Mouse (Mus musculus) T-helper 2 cell (primary cell): ENCODE results near the gene Hoxb2.

ENCODE experiments used
- in situ Hi-C: fragments of 300-600 bp; cut with MboI, MseI; formaldehyde crosslinking; loops from one replicate; pipeline ENCODE4 v1.15.1; 2025; ENCODE audit warnings: high pct_unique_total_duplicates

Gene Hoxb2

DNA sequence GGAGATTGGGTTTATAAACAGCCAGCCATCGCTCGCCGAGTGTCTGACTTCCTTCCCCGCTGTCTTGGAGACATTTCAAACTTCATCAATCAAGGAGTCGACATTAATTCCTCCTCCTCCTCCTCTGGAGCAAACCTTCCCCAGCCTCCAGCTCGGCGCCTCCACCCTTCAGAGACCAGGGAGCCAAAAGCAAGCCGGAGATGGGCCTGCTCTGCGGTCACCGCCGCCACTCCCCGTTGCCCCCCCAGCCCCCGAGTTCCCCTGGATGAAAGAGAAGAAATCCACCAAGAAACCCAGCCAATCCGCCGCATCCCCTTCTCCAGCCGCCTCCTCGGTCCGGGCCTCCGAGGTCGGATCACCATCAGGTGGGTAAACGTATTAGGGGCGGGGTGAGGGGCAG is 1.5 kb downstream of the Hoxb2 start:
- in situ Hi-C loops: no loop called here

DNA sequence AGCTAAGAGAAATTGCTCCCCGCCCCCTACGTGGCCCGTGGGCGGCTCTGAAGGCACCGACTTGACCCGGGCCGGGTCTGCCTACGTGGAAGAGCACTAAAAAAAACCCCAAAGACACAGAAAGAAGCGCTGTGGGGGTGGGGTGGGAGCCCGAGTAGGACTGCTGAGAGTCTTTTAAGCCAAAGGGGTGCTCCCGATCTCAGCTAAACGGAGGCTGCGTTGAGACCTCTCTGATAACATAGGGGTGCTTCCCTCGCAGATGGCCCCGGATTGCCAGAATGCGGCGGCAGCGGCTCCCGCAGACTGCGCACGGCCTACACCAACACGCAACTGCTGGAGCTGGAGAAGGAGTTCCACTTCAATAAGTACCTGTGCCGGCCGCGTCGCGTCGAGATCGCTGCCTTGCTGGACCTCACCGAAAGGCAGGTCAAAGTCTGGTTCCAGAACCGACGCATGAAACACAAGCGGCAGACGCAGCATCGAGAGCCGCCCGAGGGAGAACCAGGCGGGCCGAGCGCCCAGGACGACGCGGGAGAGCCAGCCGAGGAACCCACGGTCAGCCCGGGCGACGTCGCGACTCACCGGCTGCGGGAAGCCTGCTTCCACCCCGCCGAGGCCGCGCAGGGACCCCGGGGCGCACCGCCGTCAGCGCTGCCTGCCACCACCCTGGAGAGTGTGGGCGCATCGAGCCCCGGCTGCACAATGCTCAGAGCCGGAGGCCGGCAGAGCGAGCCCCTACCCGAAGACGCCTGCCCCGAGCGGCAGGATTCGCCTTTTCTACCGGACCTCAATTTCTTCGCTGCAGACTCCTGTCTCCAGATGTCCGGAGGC is 2.6 kb downstream of the Hoxb2 start:
- in situ Hi-C loops: no loop called here

DNA sequence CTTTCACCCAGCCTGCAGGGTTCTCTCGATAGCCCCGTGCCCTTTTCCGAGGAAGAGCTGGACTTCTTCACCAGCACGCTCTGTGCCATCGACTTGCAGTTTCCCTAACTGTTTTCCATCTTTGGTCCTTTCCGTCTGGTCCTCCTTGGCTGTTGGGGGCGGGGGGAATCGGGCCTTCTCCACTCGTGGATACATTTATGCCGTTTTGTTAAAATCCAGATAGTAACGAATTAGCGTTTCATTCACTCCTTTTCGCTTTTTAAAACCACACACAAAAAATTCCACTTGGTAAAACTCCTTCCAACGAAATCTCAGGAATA is 3.2 kb downstream of the Hoxb2 start:
- in situ Hi-C loops: no loop called here

DNA sequence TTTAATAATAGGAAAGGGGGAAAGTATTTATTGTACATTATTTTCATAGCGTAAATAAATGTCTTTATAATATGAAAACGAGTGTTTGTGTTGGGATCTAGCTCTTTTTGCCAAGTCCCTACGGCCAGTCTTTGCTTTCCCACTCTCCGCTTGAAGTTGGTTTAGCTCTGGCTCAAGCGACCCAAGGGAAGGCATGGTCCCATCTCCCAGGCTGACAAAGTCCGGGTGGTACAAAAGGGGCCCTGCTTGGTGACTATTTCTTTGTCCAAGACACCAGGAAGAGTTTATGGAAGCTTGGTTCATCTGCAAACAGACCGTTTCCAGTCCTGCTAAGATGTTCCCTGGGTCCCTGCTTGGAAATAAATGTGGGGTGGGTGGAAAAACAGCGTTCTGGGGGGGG is 3.6 kb downstream of the Hoxb2 start:
- in situ Hi-C loops: no loop called here

DNA sequence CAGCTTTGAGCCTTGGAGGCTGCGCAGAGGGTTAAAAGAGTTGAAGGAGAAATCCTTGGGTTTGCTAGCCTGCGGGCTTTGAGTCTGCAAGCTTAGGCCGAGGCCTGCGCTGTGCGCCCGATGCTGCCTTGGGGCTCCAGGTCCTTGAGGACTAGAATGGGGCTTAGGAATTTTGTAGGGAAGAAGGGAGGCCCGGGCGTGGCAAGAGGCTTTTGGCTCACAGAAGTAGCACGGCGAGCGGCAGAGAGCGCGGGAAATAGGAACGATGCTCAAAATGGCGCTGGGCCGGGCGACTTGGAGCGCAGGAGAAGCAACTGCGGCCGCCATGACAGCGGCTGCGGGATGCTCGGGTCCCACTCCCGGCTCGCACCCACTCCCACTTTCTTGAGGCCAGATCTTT is 4.1 kb downstream of the Hoxb2 start:
- in situ Hi-C loops: no loop called here

DNA sequence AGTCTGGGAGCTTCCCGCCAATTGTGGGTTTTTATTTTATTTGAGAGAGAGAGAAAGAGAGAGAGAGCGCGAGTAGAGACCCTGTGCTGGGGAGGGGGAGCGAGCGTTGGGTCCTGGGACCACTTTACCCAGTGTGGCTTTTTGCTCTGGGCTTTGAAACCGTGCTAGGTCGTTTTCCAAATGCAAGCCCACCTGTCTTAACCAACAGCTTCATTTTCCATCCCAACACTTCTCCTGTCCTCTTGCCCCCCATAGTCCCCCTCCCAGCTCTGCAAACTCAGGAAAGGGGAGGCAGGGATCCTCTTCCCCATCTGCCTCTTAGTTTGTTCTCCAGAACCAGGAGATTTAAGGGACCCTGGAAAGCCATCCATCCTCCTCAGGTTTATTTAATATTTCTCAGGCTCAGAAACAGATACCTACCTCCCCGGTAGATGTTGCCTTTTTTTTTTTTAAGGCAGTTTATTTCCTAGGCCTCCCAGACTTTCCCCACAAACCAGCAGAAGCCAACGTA is 4.5 kb downstream of the Hoxb2 start:
- in situ Hi-C loops: loop anchor here (5.0 kb wide), 1 partner anchor 78 kb away; no protein-coding TSS in a partner anchor

DNA sequence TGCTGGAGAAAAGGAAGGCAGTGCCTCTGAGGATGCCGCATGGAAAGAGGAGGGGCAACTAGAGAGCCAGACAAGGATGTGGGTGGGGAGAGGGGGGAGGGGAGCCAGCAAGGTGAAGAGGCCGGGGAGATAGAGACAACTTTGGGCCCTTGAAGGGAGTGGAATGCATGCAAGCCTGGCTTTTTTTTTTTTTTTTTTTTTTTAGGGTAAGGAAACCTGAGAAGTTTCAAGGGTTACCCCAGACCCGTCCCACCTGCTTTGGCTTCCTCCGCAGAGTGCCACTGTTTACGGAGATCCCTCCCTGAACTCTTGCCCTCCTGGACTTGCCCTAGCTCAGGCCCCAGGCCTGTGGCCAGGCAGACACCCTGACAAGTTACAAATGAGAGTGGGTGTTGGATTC is 13.5 kb downstream of the Hoxb2 start:
- in situ Hi-C loops: no loop called here

DNA sequence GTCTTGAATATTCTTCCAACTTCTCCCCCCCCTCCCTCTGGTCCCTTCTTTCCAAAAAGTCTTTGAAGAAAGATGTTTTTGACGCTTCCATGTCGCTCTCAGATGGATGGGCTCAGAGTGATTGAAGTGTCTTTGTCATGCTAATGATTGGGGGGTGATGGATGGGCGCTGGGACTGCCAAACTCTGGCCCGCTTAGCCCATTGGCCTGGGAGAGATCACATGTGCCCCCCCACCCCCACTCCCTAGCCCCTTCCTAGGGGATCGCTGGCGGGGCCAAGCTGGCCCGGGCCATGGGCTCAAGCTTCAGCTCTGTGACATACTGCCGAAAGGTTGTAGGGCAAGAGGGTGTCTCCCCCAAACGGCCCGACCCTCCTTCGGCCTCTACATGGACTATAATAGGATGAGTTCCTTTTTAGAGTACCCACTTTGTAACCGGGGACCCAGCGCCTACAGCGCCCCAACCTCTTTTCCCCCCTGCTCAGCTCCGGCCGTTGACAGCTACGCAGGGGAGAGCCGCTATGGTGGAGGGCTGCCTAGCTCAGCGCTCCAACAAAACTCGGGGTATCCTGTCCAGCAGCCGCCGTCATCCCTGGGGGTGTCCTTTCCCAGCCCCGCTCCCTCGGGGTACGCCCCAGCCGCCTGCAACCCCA is 15.2 kb downstream of the Hoxb2 start, which contains the start of gene Hoxb1:
TSS of gene Hoxb1 (plus strand) at position 312 of the 651 bp plus-strand sequence.
- in situ Hi-C loops: no loop called here

DNA sequence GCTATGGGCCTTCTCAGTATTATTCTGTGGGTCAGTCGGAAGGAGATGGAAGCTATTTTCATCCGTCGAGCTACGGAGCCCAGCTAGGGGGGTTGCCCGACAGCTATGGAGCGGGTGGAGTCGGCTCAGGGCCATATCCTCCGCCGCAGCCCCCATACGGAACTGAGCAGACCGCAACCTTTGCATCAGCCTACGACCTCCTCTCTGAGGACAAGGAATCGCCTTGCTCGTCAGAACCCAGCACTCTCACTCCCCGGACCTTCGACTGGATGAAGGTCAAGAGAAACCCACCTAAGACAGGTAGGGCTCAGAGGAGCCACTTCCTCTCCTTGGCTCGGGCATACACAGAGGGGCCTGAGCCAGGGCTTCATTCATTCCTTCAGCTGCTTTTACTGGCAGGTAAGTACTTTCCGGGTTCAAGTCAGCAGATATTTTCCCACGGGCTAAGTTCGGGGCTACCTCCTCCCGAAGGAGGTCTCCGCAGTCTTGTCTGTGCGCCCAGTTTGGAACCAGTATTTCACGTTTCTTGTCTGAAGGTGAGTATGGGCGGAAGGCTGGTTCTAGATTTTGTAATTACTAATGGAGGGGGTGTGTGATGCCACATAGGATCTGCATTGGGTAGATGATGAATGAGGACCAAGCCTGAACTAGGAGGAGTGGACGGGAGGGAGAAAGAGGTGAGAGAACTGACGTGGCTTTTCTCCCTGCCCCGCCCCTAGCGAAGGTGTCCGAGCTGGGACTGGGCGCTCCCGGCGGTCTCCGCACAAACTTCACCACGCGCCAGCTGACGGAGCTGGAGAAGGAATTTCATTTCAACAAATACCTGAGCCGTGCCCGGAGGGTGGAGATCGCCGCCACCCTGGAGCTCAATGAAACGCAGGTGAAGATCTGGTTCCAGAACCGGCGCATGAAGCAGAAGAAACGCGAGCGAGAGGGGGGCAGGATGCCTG is 16.0 kb downstream of the Hoxb2 start:
- in situ Hi-C loops: no loop called here

DNA sequence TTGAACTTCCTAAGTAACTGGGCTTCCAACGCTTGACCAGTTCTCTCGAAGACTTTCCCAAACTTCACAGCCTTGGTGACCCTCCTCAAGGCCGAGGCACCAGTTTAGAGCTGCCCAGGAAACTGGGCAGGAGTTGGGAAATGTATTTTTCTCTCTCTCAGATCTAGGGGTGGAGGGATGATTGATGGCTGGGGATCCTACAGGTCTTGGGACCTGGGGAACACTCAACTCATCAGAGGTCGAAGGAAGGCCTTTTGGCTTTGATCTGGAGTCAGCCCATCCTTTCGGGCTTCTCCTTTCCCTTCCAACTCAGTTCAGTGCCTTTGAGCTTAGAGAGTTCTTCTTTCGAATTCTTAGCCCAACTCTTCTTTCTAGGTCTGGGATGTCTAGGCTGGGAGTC is 16.8 kb downstream of the Hoxb2 start:
- in situ Hi-C loops: no loop called here

DNA sequence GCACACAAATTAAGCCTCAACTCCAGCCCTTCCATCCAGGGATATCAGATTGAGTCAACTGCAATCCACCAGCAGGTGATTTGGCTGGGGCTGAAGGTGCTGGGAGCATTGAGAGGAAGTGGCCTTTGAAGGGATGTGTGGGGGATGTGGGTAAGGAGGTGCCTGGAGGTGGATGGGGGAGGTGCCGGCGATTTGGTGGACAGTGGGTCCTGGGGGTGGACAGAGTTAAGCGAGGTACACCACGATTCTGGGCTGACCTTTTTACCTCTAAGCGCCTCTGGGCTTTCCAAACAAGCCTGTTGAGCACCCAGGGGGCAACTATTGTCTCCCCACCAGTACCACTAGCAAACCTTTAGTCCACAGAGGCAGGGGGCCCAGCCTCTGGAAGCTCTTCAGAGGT is 18.4 kb downstream of the Hoxb2 start:
- in situ Hi-C loops: no loop called here

DNA sequence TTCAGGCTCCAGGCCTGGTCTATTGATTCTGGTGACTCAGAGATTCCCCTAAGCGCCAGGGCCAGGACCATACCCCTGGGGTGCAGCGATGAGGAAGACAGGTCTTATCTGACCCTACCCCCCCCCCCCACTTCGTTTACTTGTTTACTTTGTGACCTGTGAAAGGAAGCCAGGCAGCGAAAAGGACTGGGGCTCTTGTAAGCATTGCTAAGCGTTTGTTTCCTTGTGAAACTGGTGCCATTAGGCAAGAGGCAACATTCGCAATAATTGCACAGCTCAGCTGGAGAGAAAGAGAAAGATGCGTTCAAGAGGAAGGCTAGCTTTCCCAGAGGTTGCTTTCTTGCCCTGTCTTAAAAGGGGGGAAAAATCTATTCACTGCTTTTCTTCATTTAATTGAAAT is 18.8 kb downstream of the Hoxb2 start:
- in situ Hi-C loops: no loop called here

DNA sequence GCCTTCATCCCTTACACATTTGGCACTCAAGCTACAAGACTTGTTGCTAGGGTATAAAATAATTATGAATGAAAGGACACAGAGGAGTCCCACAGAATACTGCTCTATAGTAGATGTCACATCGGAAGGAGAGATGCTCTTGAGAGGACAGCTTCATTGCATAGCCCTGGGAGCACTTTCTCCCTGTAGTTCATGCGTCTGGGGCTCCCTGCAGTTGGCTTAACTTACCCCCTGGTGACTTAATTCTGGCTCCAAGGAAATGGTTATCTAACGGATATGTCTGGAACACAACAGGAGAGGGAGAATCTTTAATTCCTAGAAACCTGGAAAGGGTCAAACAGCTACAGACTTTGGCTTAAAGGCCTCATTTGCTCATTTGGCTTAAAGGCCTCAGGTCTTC is 21.4 kb downstream of the Hoxb2 start:
- in situ Hi-C loops: no loop called here

DNA sequence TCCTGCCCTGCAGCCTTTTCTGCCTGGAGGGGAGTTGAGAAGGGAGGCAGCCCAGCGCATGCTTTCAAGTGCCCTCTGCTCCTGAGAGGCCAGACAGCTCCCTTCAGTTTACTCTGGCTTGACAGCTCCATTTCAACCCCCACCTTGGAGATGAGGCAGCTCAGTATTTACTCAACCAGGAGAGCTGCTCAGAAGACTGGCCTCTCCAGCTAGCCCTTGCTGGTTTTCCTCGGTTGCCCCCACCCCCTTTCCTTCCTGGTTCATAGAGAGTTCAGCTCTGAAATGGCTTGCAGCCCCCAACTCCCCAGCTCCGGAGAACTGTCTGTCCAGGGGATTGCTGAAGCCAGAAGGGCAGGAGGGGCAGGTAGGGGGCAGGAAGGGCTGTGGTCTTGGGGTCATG is 22.2 kb downstream of the Hoxb2 start:
- in situ Hi-C loops: no loop called here

DNA sequence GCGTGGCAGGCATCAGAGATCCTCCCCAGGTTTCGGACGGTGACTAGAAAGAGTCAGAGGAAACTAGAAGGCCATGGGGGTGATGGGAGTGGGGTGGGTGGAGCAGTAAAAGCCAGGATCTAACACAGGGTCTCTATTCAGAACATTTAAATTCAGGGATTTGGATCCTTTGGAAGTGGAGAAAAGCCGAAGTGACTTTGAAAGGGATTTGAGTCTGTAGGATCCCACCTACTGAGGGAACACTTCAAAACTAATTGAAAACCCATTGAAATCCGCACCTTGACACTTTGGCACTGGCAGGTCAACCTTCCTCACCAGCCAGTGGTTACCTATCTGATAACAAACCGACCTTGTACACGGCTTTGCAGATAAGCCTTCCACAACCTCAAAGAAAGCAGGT is 24.5 kb downstream of the Hoxb2 start:
- in situ Hi-C loops: no loop called here

DNA sequence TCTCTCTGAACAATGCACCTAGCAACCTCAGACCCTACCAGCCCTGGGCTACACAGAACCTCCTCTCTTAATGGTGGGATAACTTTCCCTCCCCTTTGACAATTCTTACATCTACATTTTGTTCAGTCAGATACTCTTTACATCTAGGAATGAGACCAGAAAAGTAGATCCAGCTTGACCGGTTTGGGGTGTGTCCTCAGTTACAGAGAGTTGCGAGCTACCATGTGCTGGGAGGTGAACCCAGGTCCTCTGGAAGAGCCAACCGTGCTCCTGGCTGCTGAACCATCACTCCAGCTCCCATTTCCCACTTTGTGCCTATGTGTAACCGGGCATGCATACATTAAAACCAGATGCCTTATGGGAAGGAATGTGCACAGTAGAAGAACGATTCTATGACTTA is 33.1 kb downstream of the Hoxb2 start:
- in situ Hi-C loops: no loop called here

DNA sequence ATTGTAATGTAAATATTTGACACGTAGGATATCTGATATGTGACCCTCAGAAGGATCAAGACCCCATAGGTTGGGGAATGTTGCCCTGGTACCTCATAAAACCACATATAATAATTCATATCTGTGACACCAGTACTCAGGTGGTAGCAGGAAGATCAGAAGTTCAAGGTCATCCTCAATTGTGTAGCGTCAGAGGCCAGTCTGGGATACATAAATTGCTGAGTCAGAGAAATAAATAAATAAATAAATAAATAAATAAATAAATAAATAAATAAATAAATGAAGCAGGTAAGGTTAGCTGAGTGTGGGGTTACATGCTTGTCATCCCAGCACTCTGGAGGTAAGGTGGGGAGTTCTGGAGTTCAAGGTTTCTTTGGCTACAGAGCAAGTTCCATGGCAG is 37.3 kb downstream of the Hoxb2 start:
- in situ Hi-C loops: no loop called here

DNA sequence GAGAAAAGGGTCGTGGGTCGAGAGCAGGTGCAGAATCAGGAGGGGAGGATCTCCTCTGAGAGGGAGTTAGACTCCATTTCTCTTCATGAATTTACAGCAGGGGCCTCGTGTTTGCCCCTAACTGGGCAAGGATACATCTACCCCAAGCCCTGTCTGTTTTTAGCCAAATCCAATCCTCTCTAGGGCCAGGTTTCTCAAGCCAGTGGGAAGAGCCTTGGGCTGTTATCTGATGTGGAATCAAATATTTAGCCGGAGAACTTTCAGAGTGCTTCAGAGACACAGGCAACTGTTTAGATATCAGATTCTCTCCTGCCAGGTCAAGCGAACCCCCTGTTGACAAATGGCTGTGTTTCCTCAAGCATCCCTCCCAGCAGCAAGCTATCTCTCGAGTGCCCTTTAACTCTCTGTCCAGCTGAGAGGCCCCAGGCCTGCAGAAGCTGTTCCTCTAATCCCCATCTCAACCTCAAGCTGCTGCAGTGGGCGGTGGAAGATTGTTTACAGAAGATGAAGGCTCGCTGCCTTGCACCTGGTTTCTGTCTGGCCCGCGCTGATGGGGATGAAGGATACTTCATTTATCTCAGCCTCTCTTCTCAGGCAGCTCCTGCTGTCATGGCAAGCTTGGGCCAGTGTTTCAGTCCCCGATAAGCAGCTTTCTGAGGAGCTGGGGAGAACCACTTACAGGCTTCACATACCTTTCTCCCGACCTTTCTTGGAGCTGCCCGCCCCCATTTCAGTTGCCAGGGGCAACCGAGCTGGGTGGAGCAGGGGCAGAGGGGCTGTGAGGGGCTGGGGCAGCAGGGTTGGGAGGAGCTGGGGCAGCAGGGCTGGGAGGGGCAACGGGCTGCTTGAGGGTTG is 46.7 kb downstream of the Hoxb2 start:
- in situ Hi-C loops: no loop called here

DNA sequence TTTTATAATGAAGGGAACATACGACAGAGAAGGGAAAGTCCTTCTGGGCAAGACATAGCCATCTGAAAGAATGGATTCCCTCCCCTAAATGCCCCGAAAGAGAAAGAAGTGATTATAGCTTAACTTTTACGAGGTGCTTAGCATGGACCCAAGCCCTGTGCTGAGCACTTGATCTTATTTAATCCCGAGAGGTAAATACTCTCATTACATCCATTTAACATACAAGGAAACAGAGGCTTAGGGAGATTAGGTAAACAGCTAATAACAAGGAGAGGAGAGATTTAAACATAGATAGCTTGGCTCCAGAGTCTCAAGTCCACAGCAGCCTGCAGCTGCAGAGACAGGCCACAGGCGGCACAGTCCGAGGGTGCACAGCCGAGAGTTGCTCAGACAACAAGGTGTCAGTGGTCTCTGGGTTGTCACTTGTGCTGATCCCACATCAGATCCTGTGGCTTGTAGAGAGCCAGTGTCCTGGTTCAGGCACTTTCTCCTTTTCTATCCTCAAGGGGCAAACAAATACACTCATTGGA is 47.5 kb downstream of the Hoxb2 start:
- in situ Hi-C loops: no loop called here

DNA sequence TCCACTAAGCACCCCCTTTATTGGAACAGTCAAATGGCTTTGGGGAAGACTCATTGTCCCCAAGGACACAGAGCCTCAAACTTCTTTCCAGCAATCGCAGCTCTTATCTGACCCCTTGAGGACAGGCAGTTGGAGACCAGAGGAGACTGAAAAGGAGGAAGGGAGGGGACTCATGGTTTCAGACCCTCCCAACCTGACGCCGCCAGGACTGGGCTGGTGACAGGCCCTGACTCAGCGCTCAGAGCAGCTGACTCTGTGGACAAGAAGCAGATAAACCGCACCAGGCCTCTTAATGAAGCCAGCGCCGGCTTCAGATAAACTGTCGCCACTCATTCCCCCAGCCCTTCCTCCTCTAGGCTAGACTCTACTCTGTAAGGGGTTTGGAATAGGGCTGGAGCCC is 49.6 kb downstream of the Hoxb2 start:
- in situ Hi-C loops: no loop called here
